Mouse (Mus musculus): ENCODE results near the gene Coq8b.
A peak's percentile ranks its signal among the peaks of the same experiment; 100 is the strongest.

Gene Coq8b

GRCm38 (mm10) chr7:27271423-27271822 lies 38.6 kb downstream of the Coq8b start:
- DNase-seq (ENCODE audit: low spot score), result no peak

GRCm38 (mm10) chr7:27273739-27274351 lies 41.0 kb downstream of the Coq8b start:
- peak; percentile 6 for DNase-seq (ENCODE audit: low spot score)

- DNase-seq (ENCODE audit: low spot score), result no peak
These were observed 42.1 kb downstream of the Coq8b start for GRCm38 (mm10) chr7:27274916-27275315.

- no peak for DNase-seq (ENCODE audit: low spot score)
These were observed 43.2 kb downstream of the Coq8b start for GRCm38 (mm10) chr7:27276021-27276420.

GRCm38 (mm10) chr7:27277191-27277590 lies 44.4 kb downstream of the Coq8b start:
- DNase-seq (ENCODE audit: low spot score), result no peak

GRCm38 (mm10) chr7:27281717-27282116 lies 48.9 kb downstream of the Coq8b start:
- DNase-seq (ENCODE audit: low spot score), result no peak

GRCm38 (mm10) chr7:27282225-27282624 lies 49.4 kb downstream of the Coq8b start:
- DNase-seq (ENCODE audit: low spot score), result no peak

- no peak for DNase-seq (ENCODE audit: low spot score)
These were observed 52.3 kb downstream of the Coq8b start for GRCm38 (mm10) chr7:27284865-27285697.

- DNase-seq (ENCODE audit: low spot score), result peak; percentile 51
These were observed 52.9 kb downstream of the Coq8b start for GRCm38 (mm10) chr7:27285698-27286066.

GRCm38 (mm10) chr7:27288732-27289131 lies 55.9 kb downstream of the Coq8b start:
- no peak for DNase-seq (ENCODE audit: low spot score)

GRCm38 (mm10) chr7:27290555-27290954 lies 57.7 kb downstream of the Coq8b start:
- no peak for DNase-seq (ENCODE audit: low spot score)

- DNase-seq (ENCODE audit: low spot score), result no peak
These were observed 59.1 kb downstream of the Coq8b start for GRCm38 (mm10) chr7:27291795-27292466.

- DNase-seq (ENCODE audit: low spot score), result no peak
These were observed 63.1 kb downstream of the Coq8b start for GRCm38 (mm10) chr7:27295956-27296355.

- DNase-seq (ENCODE audit: low spot score), result no peak
These were observed 63.7 kb downstream of the Coq8b start for GRCm38 (mm10) chr7:27296518-27296917.

GRCm38 (mm10) chr7:27298033-27298610 lies 65.3 kb downstream of the Coq8b start:
- no peak for DNase-seq (ENCODE audit: low spot score)

GRCm38 (mm10) chr7:27298816-27299215 lies 66.0 kb downstream of the Coq8b start:
- DNase-seq (ENCODE audit: low spot score), result no peak

GRCm38 (mm10) chr7:27300351-27300750 lies 67.5 kb downstream of the Coq8b start:
- DNase-seq (ENCODE audit: low spot score), result no peak

- no peak for DNase-seq (ENCODE audit: low spot score)
These were observed 68.0 kb downstream of the Coq8b start for GRCm38 (mm10) chr7:27300801-27301200.

- peak; percentile 34 for DNase-seq (ENCODE audit: low spot score)
These were observed 69.3 kb downstream of the Coq8b start for GRCm38 (mm10) chr7:27302172-27302571.

GRCm38 (mm10) chr7:27305091-27305730 lies 72.4 kb downstream of the Coq8b start:
- no peak for DNase-seq (ENCODE audit: low spot score)

- no peak for DNase-seq (ENCODE audit: low spot score)
These were observed 73.6 kb downstream of the Coq8b start for GRCm38 (mm10) chr7:27306161-27307160.

All from T-cell, adult 2 months (primary cell).